Mouse (Mus musculus): ENCODE measurements around the gene Clk4. TPM values are rescaled to one million over a fixed set of nuclear protein-coding genes. Genes with fewer than 3 reads are reported as not detected.

The Clk4 gene
- polyA plus RNA-seq, 1 experiment from 2014 or later, result 93.0 TPM

DNA sequence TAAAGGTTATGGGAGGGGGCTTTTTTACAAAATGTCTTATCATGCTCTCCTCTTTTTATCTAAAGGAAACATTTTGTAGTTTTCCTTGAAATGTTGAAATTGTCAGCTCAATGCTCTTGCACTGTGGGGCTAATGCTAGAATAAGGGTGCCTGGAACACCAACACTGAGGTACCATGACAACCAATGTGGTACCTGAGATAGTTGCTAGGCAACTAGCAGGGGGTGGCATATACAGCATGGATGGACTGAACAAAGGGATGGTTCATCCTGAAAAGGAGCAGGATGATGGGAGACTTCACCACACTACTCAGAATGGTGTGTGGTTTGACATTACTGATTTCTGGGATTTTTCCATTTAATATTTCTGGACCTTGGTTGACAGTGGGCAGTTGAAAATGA is 59.1 kb downstream of the Clk4 start:
- H3K36me3 ChIP-seq (ENCODE audit: control insufficient read depth, insufficient read depth, low read length), result no peaks in the 10 kb centered on the region
- H3K4me1 ChIP-seq (replicated peaks; ENCODE audit: control insufficient read depth, insufficient read depth, low read length), result no peaks in the 10 kb centered on the region
- no peak overlapping the region for H3K9ac ChIP-seq (ENCODE audit: low read depth, low read length)
- H3K4me3 ChIP-seq (ENCODE audit: low read depth, low read length), result no peak overlapping the region
- ATAC-seq (replicated peaks; ENCODE audit: low FRiP score) (no peak), DNase-seq (ENCODE audit: low spot score) (no peak)
- no peaks in the 10 kb centered on the region for H3K27me3 ChIP-seq (replicated peaks; ENCODE audit: control insufficient read depth, insufficient read depth, low read length)
- no peak overlapping the region for H3K27ac ChIP-seq (ENCODE audit: low read depth, low read length)
- peaks cover 3% of the 10 kb centered on the region; the same call in 1 of the 2 replicates for H3K9me3 ChIP-seq (ENCODE audit: control insufficient read depth, low read length)
- no peak overlapping the region for H3K4me2 ChIP-seq

DNA sequence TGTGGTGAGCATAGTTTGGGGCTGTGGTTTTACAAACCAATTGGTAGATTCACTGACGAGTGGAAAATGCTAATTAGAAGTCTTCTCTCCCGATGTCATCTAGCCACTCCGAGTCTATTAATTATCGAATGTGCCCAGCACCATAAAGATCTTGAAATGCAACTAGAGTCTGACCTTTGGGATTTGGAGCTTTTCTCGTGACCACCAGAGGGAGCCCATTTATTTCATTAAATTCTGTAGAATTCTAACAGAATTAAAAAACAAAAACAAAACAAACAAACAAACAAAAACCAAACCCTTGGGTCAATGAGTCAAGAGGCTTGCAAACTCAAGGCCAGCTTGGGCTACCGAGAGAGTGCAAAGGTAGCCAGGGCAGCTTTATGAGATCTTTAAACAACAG is 65.4 kb downstream of the Clk4 start:
- 71% methylated on average over 6 of the region's 6 CpGs for WGBS
- ATAC-seq (replicated peaks; ENCODE audit: low FRiP score), result no peak
- Histone ChIP-seq H3K27me3 (replicated peaks; ENCODE audit: control insufficient read depth, insufficient read depth, low read length) (no peaks in the 10 kb centered on the region), H3K9ac (ENCODE audit: low read depth, low read length) (no peak overlapping the region), H3K4me1 (replicated peaks; ENCODE audit: control insufficient read depth, insufficient read depth, low read length) (no peaks in the 10 kb centered on the region), H3K9me3 (ENCODE audit: control insufficient read depth, low read length) (no peaks in the 10 kb centered on the region), H3K4me3 (ENCODE audit: low read depth, low read length) (no peak overlapping the region), H3K4me2 (no peak overlapping the region), H3K36me3 (ENCODE audit: control insufficient read depth, insufficient read depth, low read length) (no peaks in the 10 kb centered on the region), H3K27ac (ENCODE audit: low read depth, low read length) (no peak overlapping the region)
- DNase-seq (ENCODE audit: low spot score), result no peak

DNA sequence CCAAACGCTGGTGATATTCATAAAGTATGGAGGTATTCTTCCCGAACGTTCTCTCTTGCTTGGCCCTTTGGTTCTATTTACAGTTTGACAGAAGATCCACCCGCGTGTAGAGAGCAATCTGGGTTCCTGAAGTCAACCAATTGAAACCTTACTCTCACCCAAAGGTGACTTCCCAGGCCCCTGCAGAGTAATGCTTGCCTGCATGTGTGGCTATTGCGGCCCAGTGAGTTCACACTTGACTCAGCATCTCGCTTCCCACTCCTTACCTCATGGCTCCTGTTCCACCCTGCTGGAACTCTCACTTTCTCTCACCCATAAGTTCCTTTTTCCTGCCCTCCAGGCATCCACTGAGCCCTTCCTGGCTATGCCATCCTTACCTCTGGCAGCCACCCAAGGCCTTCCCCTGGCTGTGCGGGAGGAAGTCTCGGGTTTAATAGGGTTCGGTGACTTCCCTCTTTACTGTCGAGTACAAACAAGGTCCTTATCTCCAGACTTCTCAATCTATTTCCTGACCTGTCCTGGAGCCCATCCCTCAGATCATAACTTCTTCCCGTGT is 66.9 kb downstream of the Clk4 start:
- H3K9me3 ChIP-seq (ENCODE audit: control insufficient read depth, low read length), result no peaks in the 10 kb centered on the region
- no peak overlapping the region for H3K27ac ChIP-seq (ENCODE audit: low read depth, low read length)
- no peak for ATAC-seq (replicated peaks; ENCODE audit: low FRiP score)
- no peak for DNase-seq (ENCODE audit: low spot score)
- H3K4me3 ChIP-seq (ENCODE audit: low read depth, low read length), result no peak overlapping the region
- 65% methylated on average over 12 of the region's 12 CpGs for WGBS
- H3K4me2 ChIP-seq, result no peak overlapping the region
- H3K9ac ChIP-seq (ENCODE audit: low read depth, low read length), result no peak overlapping the region
- H3K36me3 ChIP-seq (ENCODE audit: control insufficient read depth, insufficient read depth, low read length), result no peaks in the 10 kb centered on the region
- no peaks in the 10 kb centered on the region for H3K27me3 ChIP-seq (replicated peaks; ENCODE audit: control insufficient read depth, insufficient read depth, low read length)
- H3K4me1 ChIP-seq (replicated peaks; ENCODE audit: control insufficient read depth, insufficient read depth, low read length), result no peaks in the 10 kb centered on the region

- H3K4me1 ChIP-seq (replicated peaks; ENCODE audit: control insufficient read depth, insufficient read depth, low read length), result no peaks in the 10 kb centered on the region
- no peak overlapping the region for H3K27ac ChIP-seq (ENCODE audit: low read depth, low read length)
- H3K9ac ChIP-seq (ENCODE audit: low read depth, low read length), result no peak overlapping the region
- no peaks in the 10 kb centered on the region for H3K9me3 ChIP-seq (ENCODE audit: control insufficient read depth, low read length)
- H3K4me2 ChIP-seq, result no peak overlapping the region
- WGBS, result 71% methylated on average over 11 of the region's 11 CpGs
- no peak for ATAC-seq (replicated peaks; ENCODE audit: low FRiP score)
- H3K4me3 ChIP-seq (ENCODE audit: low read depth, low read length), result no peak overlapping the region
- H3K36me3 ChIP-seq (ENCODE audit: control insufficient read depth, insufficient read depth, low read length), result no peaks in the 10 kb centered on the region
- H3K27me3 ChIP-seq (replicated peaks; ENCODE audit: control insufficient read depth, insufficient read depth, low read length), result no peaks in the 10 kb centered on the region
- DNase-seq (ENCODE audit: low spot score), result no peak
Observed at GRCm38 (mm10) chr11:51329837-51330714, 68.5 kb downstream of the Clk4 start.

Other genes starting within 250 kb of the Clk4 start
- not detected in 2 replicates for gene Olfr54, start 247.5 kb upstream of the Clk4 start, polyA plus RNA-seq (2014; fragmentation: Nextera tagmentation; extraction: Ambion mirVana)
- not detected in 2 replicates for gene Olfr1375, start 213.6 kb upstream of the Clk4 start, polyA plus RNA-seq (2014; fragmentation: Nextera tagmentation; extraction: Ambion mirVana)
- 4.1 and 4.5 TPM in 2 replicates for gene Zfp354a, start 202.5 kb upstream of the Clk4 start, polyA plus RNA-seq (2014; fragmentation: Nextera tagmentation; extraction: Ambion mirVana)
- not detected in 2 replicates for gene Gm12569, start 41.3 kb upstream of the Clk4 start, polyA plus RNA-seq (2014; fragmentation: Nextera tagmentation; extraction: Ambion mirVana)
- 0.75 and 0.83 TPM in 2 replicates for gene BC049762, start 1.3 kb downstream of the Clk4 start, polyA plus RNA-seq (2014; fragmentation: Nextera tagmentation; extraction: Ambion mirVana)
- 1.6 and 2.0 TPM in 2 replicates for gene Col23a1, start 28.2 kb downstream of the Clk4 start, polyA plus RNA-seq (2014; fragmentation: Nextera tagmentation; extraction: Ambion mirVana)

Data from liver, embryonic 11.5 days (tissue).